In the genomic region with DNA sequence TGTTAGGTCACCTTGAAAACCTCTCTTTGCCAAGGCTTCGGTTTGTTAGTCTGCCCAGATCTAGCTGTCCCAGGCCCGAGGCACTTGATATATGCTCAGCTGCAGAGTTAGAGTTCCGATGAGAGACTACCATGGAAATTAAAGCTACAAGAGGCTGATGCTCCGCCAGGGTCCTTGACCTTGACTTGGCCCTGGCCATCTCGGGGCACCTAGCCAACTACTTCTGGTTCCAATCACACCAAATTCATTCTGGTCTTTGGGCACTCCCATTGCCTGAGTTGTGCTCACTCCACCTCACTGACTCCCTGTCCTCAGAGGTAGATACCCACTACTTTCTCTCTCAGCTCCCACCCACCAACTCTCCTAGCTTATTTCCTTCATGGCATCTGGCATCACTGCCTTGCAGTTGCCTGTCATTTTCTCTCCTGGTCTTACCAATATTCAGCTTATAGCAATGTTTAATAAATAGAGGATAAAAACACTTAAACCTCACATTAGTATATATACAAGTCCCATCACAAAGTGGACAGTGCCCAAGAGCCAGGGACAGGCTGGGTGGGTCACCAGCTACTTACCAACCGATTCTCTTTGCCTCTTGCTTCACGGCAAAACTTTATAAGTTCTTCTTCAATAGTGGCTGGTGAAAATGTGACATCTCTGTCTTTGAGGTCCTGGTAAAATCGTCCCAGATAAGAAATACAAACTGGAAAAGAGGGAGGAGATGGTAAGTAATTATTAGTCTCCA, we compare ENCODE assay signal across 8 mouse cellular contexts. TPM values are rescaled to one million over a fixed set of nuclear protein-coding genes. Genes with fewer than 3 reads are reported as not detected.
DNase-seq lines count a peak whose midpoint lies in the region; ATAC-seq and TF ChIP-seq lines count a peak whose summit lies in the region.

No protein-coding gene starts in this region.

- H3K4me3 ChIP-seq in lung, postnatal 0 days (ENCODE audit: low read depth, low read length): peak overlapping the region; percentile 74; the same call in 1 of the 2 replicates
- H3K4me3 ChIP-seq in embryonic facial prominence, embryonic 15.5 days (replicated peaks): peak overlapping the region; percentile 94
- H3K4me3 ChIP-seq in intestine, embryonic 16.5 days (ENCODE audit: low read length): peak overlapping the region; percentile 95
- peak overlapping the region; percentile 95 for H3K4me3 ChIP-seq in midbrain, embryonic 12.5 days

- no peaks in the 10 kb centered on the region for H3K9me3 ChIP-seq in lung, postnatal 0 days (ENCODE audit: low read length)
- H3K9me3 ChIP-seq in embryonic facial prominence, embryonic 15.5 days (replicated peaks): no peaks in the 10 kb centered on the region
- no peaks in the 10 kb centered on the region for H3K9me3 ChIP-seq in intestine, embryonic 16.5 days (ENCODE audit: control insufficient read depth, low read length)
- no peaks in the 10 kb centered on the region for H3K9me3 ChIP-seq in midbrain, embryonic 12.5 days

- no peak for TF ChIP-seq EP300 in lung, postnatal 0 days (IDR thresholded peaks at IDR 0.05)

- H3K4me1 ChIP-seq in lung, postnatal 0 days (ENCODE audit: insufficient read depth, low read depth, low read length): peaks cover 10% of the 10 kb centered on the region; the same call in 1 of the 2 replicates
- H3K4me1 ChIP-seq in embryonic facial prominence, embryonic 15.5 days: peaks cover 46% of the 10 kb centered on the region
- peaks cover 26% of the 10 kb centered on the region for H3K4me1 ChIP-seq in intestine, embryonic 16.5 days (ENCODE audit: control insufficient read depth, insufficient read depth, low read length)
- peaks cover 39% of the 10 kb centered on the region for H3K4me1 ChIP-seq in midbrain, embryonic 12.5 days

- no peak for ATAC-seq in lung, postnatal 0 days
- no peak for ATAC-seq in embryonic facial prominence, embryonic 15.5 days (ENCODE audit: insufficient number of reproducible peaks, low FRiP score, low TSS enrichment, low read depth)
- ATAC-seq in intestine, embryonic 16.5 days: no peak
- ATAC-seq in midbrain, embryonic 12.5 days (ENCODE audit: low FRiP score, low read depth): no peak

- no peak for TF ChIP-seq CTCF in lung, postnatal 0 days (IDR thresholded peaks at IDR 0.05)

- H3K36me3 ChIP-seq in lung, postnatal 0 days (ENCODE audit: insufficient read depth, low read length): peaks cover 5% of the 10 kb centered on the region
- H3K36me3 ChIP-seq in embryonic facial prominence, embryonic 15.5 days: peaks cover 26% of the 10 kb centered on the region
- H3K36me3 ChIP-seq in intestine, embryonic 16.5 days (ENCODE audit: control insufficient read depth, insufficient read depth, low read length): peaks cover 8% of the 10 kb centered on the region
- peaks cover 32% of the 10 kb centered on the region for H3K36me3 ChIP-seq in midbrain, embryonic 12.5 days

- no peak overlapping the region for H3K9ac ChIP-seq in lung, postnatal 0 days (replicated peaks; ENCODE audit: low read depth)
- H3K9ac ChIP-seq in embryonic facial prominence, embryonic 15.5 days: peak overlapping the region; percentile 90
- H3K9ac ChIP-seq in intestine, embryonic 16.5 days (ENCODE audit: low read depth, low read length): peak overlapping the region; percentile 95
- H3K9ac ChIP-seq in midbrain, embryonic 12.5 days (replicated peaks): peak overlapping the region; percentile 83

- H3K27me3 ChIP-seq in lung, postnatal 0 days (replicated peaks; ENCODE audit: insufficient read depth, low read length): no peaks in the 10 kb centered on the region
- H3K27me3 ChIP-seq in embryonic facial prominence, embryonic 15.5 days: no peaks in the 10 kb centered on the region
- no peaks in the 10 kb centered on the region for H3K27me3 ChIP-seq in intestine, embryonic 16.5 days (replicated peaks; ENCODE audit: control insufficient read depth, insufficient read depth, low read length)
- no peaks in the 10 kb centered on the region for H3K27me3 ChIP-seq in midbrain, embryonic 12.5 days

- peak overlapping the region; percentile 75 for H3K4me2 ChIP-seq in lung, postnatal 0 days (replicated peaks; ENCODE audit: low read depth, low read length)
- H3K4me2 ChIP-seq in embryonic facial prominence, embryonic 15.5 days (replicated peaks): peak overlapping the region; percentile 71
- H3K4me2 ChIP-seq in intestine, embryonic 16.5 days (ENCODE audit: low read depth, low read length): peak overlapping the region; percentile 68
- peak overlapping the region; percentile 68 for H3K4me2 ChIP-seq in midbrain, embryonic 12.5 days (replicated peaks)

- no peak for DNase-seq in lung, postnatal 0 days (ENCODE audit: low spot score)
- DNase-seq in lung, postnatal 36 days: no peak
- DNase-seq in frontal cortex, adult 2 months (ENCODE audit: extremely low spot score in 1 of 2, low spot score in 1 of 2): no peak
- DNase-seq in spleen, postnatal 14 days (ENCODE audit: low spot score in 2 of 2): no peak
- DNase-seq in urinary bladder, postnatal 10 days (ENCODE audit: low spot score): no peak

- 52% methylated on average over 8 of the region's 8 CpGs for WGBS in lung, postnatal 0 days
- WGBS in embryonic facial prominence, embryonic 15.5 days: 58% methylated on average over 8 of the region's 8 CpGs
- WGBS in intestine, embryonic 16.5 days: 57% methylated on average over 8 of the region's 8 CpGs
- 72% methylated on average over 8 of the region's 8 CpGs for WGBS in midbrain, embryonic 12.5 days

- H3K27ac ChIP-seq in lung, postnatal 0 days (ENCODE audit: low read length): no peak overlapping the region
- H3K27ac ChIP-seq in embryonic facial prominence, embryonic 15.5 days (replicated peaks): no peak overlapping the region
- peak overlapping the region; percentile 73; the same call in 1 of the 2 replicates for H3K27ac ChIP-seq in intestine, embryonic 16.5 days (ENCODE audit: low read length)
- H3K27ac ChIP-seq in midbrain, embryonic 12.5 days (replicated peaks): no peak overlapping the region

RNA-seq across cellular contexts. Expression of a gene that starts 1.1 kb away (rescaled TPM):
- polyA plus RNA-seq in lung, postnatal 0 days (2015; fragmentation: Nextera tagmentation; extraction: Ambion mirVana): 171 and 218 TPM in 2 replicates
- polyA plus RNA-seq in embryonic facial prominence, embryonic 15.5 days (2015; fragmentation: Nextera tagmentation; extraction: Ambion mirVana): 281 and 293 TPM in 2 replicates
- 354 and 382 TPM in 2 replicates for polyA plus RNA-seq in intestine, embryonic 16.5 days (2015; fragmentation: Nextera tagmentation; extraction: Ambion mirVana)
- polyA plus RNA-seq in midbrain, embryonic 12.5 days (2016; fragmentation: Nextera tagmentation; extraction: Ambion mirVana): 194 and 217 TPM in 2 replicates
- polyA plus RNA-seq in frontal cortex, adult 2 months (2012; rRNA removed): 69.3 and 75.8 TPM in 2 replicates

RNA-seq across cellular contexts. Expression of a gene that starts 3.4 kb away (rescaled TPM):
- 4.5 and 5.2 TPM in 2 replicates for polyA plus RNA-seq in lung, postnatal 0 days (2015; fragmentation: Nextera tagmentation; extraction: Ambion mirVana)
- polyA plus RNA-seq in embryonic facial prominence, embryonic 15.5 days (2015; fragmentation: Nextera tagmentation; extraction: Ambion mirVana): 11.0 and 12.3 TPM in 2 replicates
- polyA plus RNA-seq in intestine, embryonic 16.5 days (2015; fragmentation: Nextera tagmentation; extraction: Ambion mirVana): 3.5 and 3.7 TPM in 2 replicates
- polyA plus RNA-seq in midbrain, embryonic 12.5 days (2016; fragmentation: Nextera tagmentation; extraction: Ambion mirVana): 33.4 and 39.2 TPM in 2 replicates
- polyA plus RNA-seq in frontal cortex, adult 2 months (2012; rRNA removed): 16.7 and 17.8 TPM in 2 replicates
